Mouse (Mus musculus) midbrain, postnatal 0 days (tissue): ENCODE measurements around the gene Jaml. TPM values are rescaled to one million over a fixed set of nuclear protein-coding genes. Genes with fewer than 3 reads are reported as not detected.

ENCODE experiments used
- ATAC-seq: fragments of 200-750 bp; cut with Nextera tagmentation; 2 replicates; pipeline ENCODE4 v1.8.0; 2017; ENCODE audit warnings: moderate number of reproducible peaks, mild to moderate bottlenecking, moderate TSS enrichment, moderate library complexity; ENCODE audit not compliant: low FRiP score
- DNase-seq: peaks from one replicate; pipeline ENCODE4 v3.0.0-alpha.2; 2015; ENCODE audit warnings: low spot score
- H3K27ac ChIP-seq: fragments of 300-500 bp; sonication (generic); 2 replicates; pipeline ENCODE4 v1.5.1; 2014; ENCODE audit warnings: low read depth, mild to moderate bottlenecking, low read length, mixed read lengths
- H3K27me3 ChIP-seq: fragments of 300-500 bp; sonication (generic); 2 replicates; pipeline ENCODE4 v1.6.1; 2014; ENCODE audit warnings: low read length, control low read depth, mixed read lengths; ENCODE audit not compliant: insufficient read depth
- H3K36me3 ChIP-seq: fragments of 300-500 bp; sonication (generic); 2 replicates; pipeline ENCODE4 v1.6.1; 2014; ENCODE audit warnings: low read length, control low read depth, mixed read lengths; ENCODE audit not compliant: insufficient read depth
- H3K4me1 ChIP-seq: fragments of 300-500 bp; sonication (generic); 2 replicates; pipeline ENCODE4 v1.6.1; 2014; ENCODE audit warnings: mild to moderate bottlenecking, control low read depth, antibody characterized with exemption, low read length, mixed read lengths; ENCODE audit not compliant: insufficient read depth
- H3K4me2 ChIP-seq: fragments of 300-500 bp; sonication (generic); 2 replicates; pipeline ENCODE4 v1.6.1; 2014; ENCODE audit warnings: low read depth, mild to moderate bottlenecking, low read length, mixed read lengths; ENCODE audit not compliant: poor library complexity, severe bottlenecking
- H3K4me3 ChIP-seq: fragments of 300-500 bp; sonication (generic); 2 replicates; pipeline ENCODE4 v1.5.1; 2014; ENCODE audit warnings: low read depth, mild to moderate bottlenecking, low read length, moderate library complexity
- H3K9ac ChIP-seq: fragments of 300-500 bp; sonication (generic); replicated peaks from 2 replicates; pipeline ENCODE4 v1.6.1; 2014; ENCODE audit warnings: mild to moderate bottlenecking, low read length, moderate library complexity, mixed read lengths; ENCODE audit not compliant: poor library complexity, severe bottlenecking
- H3K9me3 ChIP-seq: fragments of 300-500 bp; sonication (generic); 2 replicates; pipeline ENCODE4 v1.6.1; 2016; ENCODE audit warnings: low read length, control low read depth
- CTCF ChIP-seq: IDR thresholded peaks from 2 replicates; pipeline ENCODE4 v1.5.1; 2016; ENCODE audit warnings: antibody characterized with exemption, mild to moderate bottlenecking
- WGBS: fragments of 180-500 bp; shearing (Covaris S2); extraction: QIAGEN DNeasy Blood & Tissue Kit; methylation state at CpG from one replicate; pipeline ENCODE4 v1.1.7; 2014; 5-methylcytosine and 5-hydroxymethylcytosine counted together
- polyA plus RNA-seq: library from polyadenylated mRNA; unstranded; fragments of >200 nt; fragmentation: Nextera tagmentation; extraction: Ambion mirVana; gene quantifications from 2 replicates; pipeline ENCODE4 v1.2.1, GENCODE M21; 2015
- total RNA-seq: library from RNA; depleted of rRNA; stranded (reverse); fragments of >200 nt; gene quantifications from 2 replicates; pipeline ENCODE4 v1.2.3, GENCODE M21; 2014

Gene Jaml
- total and polyA plus RNA-seq, 2 experiments from 2014 or later: 0.23 TPM; not detected in 1

GRCm38 (mm10) chr9:45136442-45137169 is 57.6 kb downstream of the Jaml start:
- Histone ChIP-seq H3K4me3 (no peak overlapping the region), H3K36me3 (no peaks in the 10 kb centered on the region), H3K4me2 (no peak overlapping the region), H3K27me3 (peaks cover 62% of the 10 kb centered on the region), H3K4me1 (peaks cover 8% of the 10 kb centered on the region; the same call in 1 of the 2 replicates), H3K9me3 (no peaks in the 10 kb centered on the region), H3K9ac (no peak overlapping the region), H3K27ac (no peak overlapping the region)
- WGBS: 12% methylated on average over 7 of the region's 7 CpGs
- DNase-seq: no peak
- TF ChIP-seq CTCF: no peak
- no peak for ATAC-seq

- Histone ChIP-seq H3K36me3 (no peaks in the 10 kb centered on the region), H3K27me3 (peaks cover 65% of the 10 kb centered on the region), H3K4me3 (peak within 1 kb of the TSS; percentile 48), H3K4me2 (peak within 1 kb of the TSS; percentile 86), H3K4me1 (peaks cover 8% of the 10 kb centered on the region; the same call in 1 of the 2 replicates), H3K9me3 (no peaks in the 10 kb centered on the region), H3K9ac (peak within 1 kb of the TSS; percentile 33; the same call in 1 of the 2 replicates), H3K27ac (no peak within 1 kb of the TSS)
- WGBS: under 1% methylated on average over 72 of the region's 76 CpGs
- no peak for TF ChIP-seq CTCF
- no peak for ATAC-seq
- DNase-seq: no peak
Measured at GRCm38 (mm10) chr9:45138191-45139032, 59.4 kb downstream of the Jaml start, which contains the start of gene Scn4b. TSS of gene Scn4b (plus strand) at chr9:45138395.

GRCm38 (mm10) chr9:45139082-45139481 is 60.1 kb downstream of the Jaml start:
- peaks cover 8% of the 10 kb centered on the region; the same call in 1 of the 2 replicates for H3K4me1 ChIP-seq
- DNase-seq: no peak
- no peak overlapping the region for H3K27ac ChIP-seq
- peaks cover 70% of the 10 kb centered on the region for H3K27me3 ChIP-seq
- no peak for ATAC-seq
- no peak for TF ChIP-seq CTCF
- peak overlapping the region; percentile 48 for H3K4me3 ChIP-seq
- H3K9me3 ChIP-seq: no peaks in the 10 kb centered on the region
- WGBS: 3% methylated on average over 7 of the region's 7 CpGs
- peak overlapping the region; percentile 86 for H3K4me2 ChIP-seq
- no peak overlapping the region for H3K9ac ChIP-seq
- H3K36me3 ChIP-seq: no peaks in the 10 kb centered on the region

- Histone ChIP-seq H3K4me3 (no peak overlapping the region), H3K27ac (no peak overlapping the region), H3K9me3 (no peaks in the 10 kb centered on the region), H3K4me2 (no peak overlapping the region), H3K4me1 (peaks cover 12% of the 10 kb centered on the region; the same call in 1 of the 2 replicates), H3K27me3 (peaks cover 60% of the 10 kb centered on the region), H3K36me3 (no peaks in the 10 kb centered on the region), H3K9ac (0 out of 2 replicates have a peak overlapping the region, but pooled peaks have one; percentile 8)
- no peak for TF ChIP-seq CTCF
- ATAC-seq (no peak), DNase-seq (no peak)
- 52% methylated on average over 7 of the region's 7 CpGs for WGBS
Measured at GRCm38 (mm10) chr9:45140945-45141344, 62.0 kb downstream of the Jaml start.

GRCm38 (mm10) chr9:45142686-45143085 is 63.7 kb downstream of the Jaml start:
- peaks cover 12% of the 10 kb centered on the region; the same call in 1 of the 2 replicates for H3K4me1 ChIP-seq
- no peak overlapping the region for H3K9ac ChIP-seq
- H3K4me3 ChIP-seq: no peak overlapping the region
- H3K36me3 ChIP-seq: no peaks in the 10 kb centered on the region
- H3K27ac ChIP-seq: no peak overlapping the region
- H3K9me3 ChIP-seq: no peaks in the 10 kb centered on the region
- ATAC-seq (no peak), DNase-seq (no peak)
- no peak overlapping the region for H3K4me2 ChIP-seq
- peaks cover 48% of the 10 kb centered on the region for H3K27me3 ChIP-seq
- WGBS: 65% methylated on average over 3 of the region's 3 CpGs
- TF ChIP-seq CTCF: no peak
